Mouse (Mus musculus) spleen, adult 2 months (tissue): ENCODE data around the gene Igf2bp2. TPM values are rescaled to one million over a fixed set of nuclear protein-coding genes. Genes with fewer than 3 reads are reported as not detected.

Experiments
- DNase-seq, 2 experiments: peaks; one replicate each; pipeline versions ENCODE4 v3.0.0 to v3.0.0-alpha.2; 2012 to 2021; ENCODE audit warnings: low spot score in 2 of 2, low read depth in 1 of 2
- H3K27ac ChIP-seq: fragments of 200-500 bp; 2 replicates; pipeline ENCODE4 v1.5.1; 2012; ENCODE audit warnings: low read length, inconsistent platforms; ENCODE audit not compliant: insufficient read depth
- H3K27me3 ChIP-seq: fragments of 200-500 bp; 2 replicates; pipeline ENCODE4 v1.6.1; 2012; ENCODE audit warnings: mild to moderate bottlenecking, moderate library complexity, low read length, inconsistent platforms; ENCODE audit not compliant: control insufficient read depth, insufficient read depth
- H3K36me3 ChIP-seq: fragments of 200-500 bp; 2 replicates; pipeline ENCODE4 v1.6.1; 2012; ENCODE audit warnings: mild to moderate bottlenecking, low read length, inconsistent platforms; ENCODE audit not compliant: control insufficient read depth, insufficient read depth
- H3K4me1 ChIP-seq: fragments of 200-500 bp; 2 replicates; pipeline ENCODE4 v1.6.1; 2011; ENCODE audit warnings: inconsistent platforms; ENCODE audit not compliant: control insufficient read depth, insufficient read depth, insufficient read length
- H3K4me3 ChIP-seq: fragments of 200-500 bp; 2 replicates; pipeline ENCODE4 v1.5.1; 2011; ENCODE audit warnings: mild to moderate bottlenecking, inconsistent platforms; ENCODE audit not compliant: insufficient read depth, insufficient read length; ENCODE audit errors: extremely low read depth
- CTCF ChIP-seq: fragments of 200-500 bp; IDR thresholded peaks from 2 replicates; pipeline ENCODE4 v1.5.1; 2011; ENCODE audit warnings: mild to moderate bottlenecking, inconsistent platforms; ENCODE audit not compliant: insufficient read depth, insufficient read length, insufficient replicate concordance; ENCODE audit errors: extremely low read depth
- POLR2A ChIP-seq: fragments of 200-500 bp; IDR thresholded peaks from 2 replicates; pipeline ENCODE4 v1.6.1; 2011; ENCODE audit warnings: low read depth, low read length, inconsistent platforms
- WGBS: fragments of 180-500 bp; shearing (Covaris S2); methylation state at CpG from one replicate; pipeline ENCODE4 v1.1.7; 2018; 5-methylcytosine and 5-hydroxymethylcytosine counted together
- polyA plus RNA-seq: library from polyadenylated mRNA; depleted of rRNA; stranded (reverse); fragments of >200 nt; gene quantifications from 2 replicates; pipeline ENCODE4 v1.2.3, GENCODE M21; 2012; rRNA removed

Igf2bp2 gene
- polyA plus RNA-seq = 0.28 and 0.63 TPM in 2 replicates

- WGBS = 1% methylated on average over 106 of the region's 131 CpGs
- no peak for TF ChIP-seq CTCF
- TF ChIP-seq POLR2A = no peak
- DNase-seq = no peak
- Histone ChIP-seq H3K27ac (no peak within 1 kb of the TSS), H3K4me1 (peaks cover 7% of the 10 kb centered on the region; the same call in 1 of the 2 replicates), H3K36me3 (no peaks in the 10 kb centered on the region), H3K27me3 (peaks cover 27% of the 10 kb centered on the region), H3K4me3 (peak within 1 kb of the TSS; percentile 44)
Observed at GRCm38 (mm10) chr16:22162512-22163455, at the start of gene Igf2bp2. Gene Igf2bp2, minus strand, starts transcription at chr16:22163299.

DNA sequence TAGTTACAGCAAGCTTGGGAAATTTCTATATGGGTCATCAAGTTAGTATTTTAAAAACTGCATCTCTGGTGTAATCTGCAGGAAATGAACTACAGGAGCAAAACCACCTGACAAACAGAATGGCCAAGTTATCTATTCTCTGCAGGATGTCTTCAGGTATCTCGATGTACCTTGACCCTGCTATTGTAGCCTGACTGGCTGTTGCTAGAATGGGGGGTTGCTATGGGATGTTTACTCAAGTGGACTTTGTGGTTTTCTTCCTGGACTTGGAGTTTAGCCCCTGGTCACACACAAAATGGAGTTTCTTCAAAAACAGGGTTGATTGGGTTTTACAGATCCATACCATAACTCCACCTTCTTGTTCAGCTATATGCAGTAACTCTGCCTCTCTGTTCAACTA lies 40.4 kb upstream of the Igf2bp2 start:
- no peaks in the 10 kb centered on the region for H3K27me3 ChIP-seq
- H3K4me3 ChIP-seq = no peak overlapping the region
- TF ChIP-seq CTCF = no peak
- TF ChIP-seq POLR2A = no peak
- H3K36me3 ChIP-seq = no peaks in the 10 kb centered on the region
- DNase-seq = no peak
- WGBS = 89% methylated on average over 1 of the region's 1 CpGs
- no peaks in the 10 kb centered on the region for H3K4me1 ChIP-seq
- no peak overlapping the region for H3K27ac ChIP-seq

DNA sequence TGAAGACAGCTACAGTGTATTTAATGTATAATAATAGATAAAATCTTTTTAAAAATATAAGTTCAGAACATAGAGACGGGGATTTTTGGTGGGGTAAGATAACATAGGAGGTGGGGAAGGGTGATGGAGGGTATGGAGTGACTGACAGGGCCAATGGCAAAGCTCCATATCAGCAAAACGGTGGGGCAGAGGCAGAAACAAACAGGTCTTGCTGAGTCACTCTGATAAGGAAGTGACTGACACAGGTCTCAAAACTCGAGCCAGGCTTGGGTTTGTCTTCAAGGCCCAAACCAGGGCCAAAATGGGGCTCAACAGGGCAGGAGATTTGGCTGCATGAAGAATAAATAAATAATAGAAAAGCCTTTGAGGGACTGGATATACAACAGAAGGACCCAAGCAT lies 38.8 kb upstream of the Igf2bp2 start:
- 64% methylated on average over 3 of the region's 3 CpGs for WGBS
- H3K27me3 ChIP-seq = no peaks in the 10 kb centered on the region
- H3K4me3 ChIP-seq = no peak overlapping the region

DNA sequence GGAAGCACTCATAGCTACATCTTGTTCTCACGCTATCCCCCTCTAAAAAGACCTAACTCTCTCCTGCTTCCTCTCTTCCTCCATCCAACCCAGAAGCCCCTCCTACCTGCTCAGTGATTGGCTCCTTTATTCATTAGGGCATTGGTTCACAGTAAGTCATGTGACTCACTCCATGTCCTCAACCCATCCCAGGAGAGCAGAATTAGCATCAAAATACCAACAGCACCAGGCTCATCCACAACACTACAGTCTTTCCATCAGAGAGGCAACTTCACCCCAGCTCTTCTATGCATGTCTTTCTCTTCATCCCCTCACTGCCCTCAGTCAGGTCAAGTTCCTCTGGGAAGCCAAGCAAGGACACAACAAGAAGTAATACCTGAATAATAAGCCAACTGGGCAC lies 37.4 kb upstream of the Igf2bp2 start:
- no peak for TF ChIP-seq CTCF
- no peak for TF ChIP-seq POLR2A
- Histone ChIP-seq H3K36me3 (no peaks in the 10 kb centered on the region), H3K4me3 (no peak overlapping the region), H3K27me3 (no peaks in the 10 kb centered on the region), H3K27ac (no peak overlapping the region), H3K4me1 (no peaks in the 10 kb centered on the region)
- DNase-seq = no peak
- 86% methylated on average over 1 of the region's 1 CpGs for WGBS

More for the DNA sequence above, 38.8 kb upstream of the Igf2bp2 start:
- DNase-seq = no peak
- Histone ChIP-seq H3K27ac (no peak overlapping the region), H3K36me3 (no peaks in the 10 kb centered on the region), H3K4me1 (no peaks in the 10 kb centered on the region)
- TF ChIP-seq CTCF = no peak
- TF ChIP-seq POLR2A = no peak

GRCm38 (mm10) chr16:22187366-22187765 lies 24.3 kb upstream of the Igf2bp2 start:
- H3K4me3 ChIP-seq = no peak overlapping the region
- no peak for TF ChIP-seq POLR2A
- no peak for TF ChIP-seq CTCF
- DNase-seq = no peak
- WGBS = 88% methylated on average over 12 of the region's 12 CpGs
- H3K4me1 ChIP-seq = no peaks in the 10 kb centered on the region
- H3K27ac ChIP-seq = no peak overlapping the region
- H3K36me3 ChIP-seq = no peaks in the 10 kb centered on the region
- H3K27me3 ChIP-seq = no peaks in the 10 kb centered on the region

- 78% methylated on average over 3 of the region's 3 CpGs for WGBS
- no peak for DNase-seq
- H3K27ac ChIP-seq = no peak overlapping the region
- no peak overlapping the region for H3K4me3 ChIP-seq
- no peaks in the 10 kb centered on the region for H3K4me1 ChIP-seq
- no peaks in the 10 kb centered on the region for H3K27me3 ChIP-seq
- H3K36me3 ChIP-seq = no peaks in the 10 kb centered on the region
- TF ChIP-seq POLR2A (no peak), CTCF (no peak)
Observed at GRCm38 (mm10) chr16:22185411-22185810, 22.3 kb upstream of the Igf2bp2 start.

GRCm38 (mm10) chr16:22184113-22184512 lies 21.0 kb upstream of the Igf2bp2 start:
- no peak for TF ChIP-seq POLR2A
- no peak for TF ChIP-seq CTCF
- WGBS = 96% methylated on average over 5 of the region's 5 CpGs
- Histone ChIP-seq H3K36me3 (no peaks in the 10 kb centered on the region), H3K27ac (no peak overlapping the region), H3K4me1 (no peaks in the 10 kb centered on the region), H3K4me3 (no peak overlapping the region), H3K27me3 (no peaks in the 10 kb centered on the region)
- DNase-seq = no peak
